Mouse (Mus musculus): Measurements from ENCODE around the gene Myoc. TPM values are rescaled to one million over a fixed set of nuclear protein-coding genes. Genes with fewer than 3 reads are reported as not detected.
A peak's percentile ranks its signal among the peaks of the same experiment; 100 is the strongest.
"Not testable (repeated sequence)": the region's sequence is repeated elsewhere in the genome, so short reads cannot be mapped to it uniquely, and the experiment has no call there.

Gene Myoc
- total RNA-seq (2015; ENCODE audit: low replicate concordance) (not detected in 2 replicates), total RNA-seq (2017; ENCODE audit: low replicate concordance) (not detected in 2 replicates)

- no peak for ATAC-seq (replicated peaks; ENCODE audit: low FRiP score, poor library complexity, severe bottlenecking)
These were observed at the start of gene Myoc for GRCm38 (mm10) chr1:162639051-162639750. Gene Myoc, plus strand, starts transcription at chr1:162639155.

- no peak for ATAC-seq (replicated peaks; ENCODE audit: low FRiP score, poor library complexity, severe bottlenecking)
These were observed 49.5 kb upstream of the Myoc start for GRCm38 (mm10) chr1:162589443-162589842.

- ATAC-seq (replicated peaks; ENCODE audit: low FRiP score, poor library complexity, severe bottlenecking): no peak
These were observed 48.4 kb upstream of the Myoc start for GRCm38 (mm10) chr1:162590415-162590997.

- ATAC-seq (replicated peaks; ENCODE audit: low FRiP score, poor library complexity, severe bottlenecking): no peak
These were observed 41.4 kb upstream of the Myoc start for GRCm38 (mm10) chr1:162597379-162598102.

- no peak for ATAC-seq (replicated peaks; ENCODE audit: low FRiP score, poor library complexity, severe bottlenecking)
These were observed 39.3 kb upstream of the Myoc start for GRCm38 (mm10) chr1:162599617-162600016.

- no peak for ATAC-seq (replicated peaks; ENCODE audit: low FRiP score, poor library complexity, severe bottlenecking)
These were observed 37.7 kb upstream of the Myoc start for GRCm38 (mm10) chr1:162601288-162601687.

- ATAC-seq (replicated peaks; ENCODE audit: low FRiP score, poor library complexity, severe bottlenecking): no peak
These were observed 30.8 kb upstream of the Myoc start for GRCm38 (mm10) chr1:162608127-162608526.

- no peak for ATAC-seq (replicated peaks; ENCODE audit: low FRiP score, poor library complexity, severe bottlenecking)
These were observed 29.2 kb upstream of the Myoc start for GRCm38 (mm10) chr1:162609633-162610250.

- no peak for ATAC-seq (replicated peaks; ENCODE audit: low FRiP score, poor library complexity, severe bottlenecking)
These were observed 27.8 kb upstream of the Myoc start for GRCm38 (mm10) chr1:162611191-162611590.

GRCm38 (mm10) chr1:162615511-162615910 is 23.4 kb upstream of the Myoc start:
- ATAC-seq (replicated peaks; ENCODE audit: low FRiP score, poor library complexity, severe bottlenecking): no peak

- ATAC-seq (replicated peaks; ENCODE audit: low FRiP score, poor library complexity, severe bottlenecking): peak; percentile 64
These were observed 18.5 kb upstream of the Myoc start for GRCm38 (mm10) chr1:162620487-162620886.

GRCm38 (mm10) chr1:162623895-162624294 is 15.1 kb upstream of the Myoc start:
- ATAC-seq (replicated peaks; ENCODE audit: low FRiP score, poor library complexity, severe bottlenecking): no peak

GRCm38 (mm10) chr1:162625229-162625628 is 13.7 kb upstream of the Myoc start:
- no peak for ATAC-seq (replicated peaks; ENCODE audit: low FRiP score, poor library complexity, severe bottlenecking)

- ATAC-seq (replicated peaks; ENCODE audit: low FRiP score, poor library complexity, severe bottlenecking): not testable (repeated sequence)
These were observed 11.1 kb upstream of the Myoc start for GRCm38 (mm10) chr1:162627821-162628220.

- not testable (repeated sequence) for ATAC-seq (replicated peaks; ENCODE audit: low FRiP score, poor library complexity, severe bottlenecking)
These were observed 10.6 kb upstream of the Myoc start for GRCm38 (mm10) chr1:162628326-162628725.

GRCm38 (mm10) chr1:162635291-162635931 is 3.5 kb upstream of the Myoc start:
- ATAC-seq (replicated peaks; ENCODE audit: low FRiP score, poor library complexity, severe bottlenecking): not testable (repeated sequence)

- no peak for ATAC-seq (replicated peaks; ENCODE audit: low FRiP score, poor library complexity, severe bottlenecking)
These were observed 2.4 kb upstream of the Myoc start for GRCm38 (mm10) chr1:162636516-162636915.

- ATAC-seq (replicated peaks; ENCODE audit: low FRiP score, poor library complexity, severe bottlenecking): no peak
These were observed 420 bp upstream of the Myoc start for GRCm38 (mm10) chr1:162638535-162638934.

GRCm38 (mm10) chr1:162639861-162640260 is 906 bp downstream of the Myoc start:
- ATAC-seq (replicated peaks; ENCODE audit: low FRiP score, poor library complexity, severe bottlenecking): no peak

GRCm38 (mm10) chr1:162642591-162642990 is 3.6 kb downstream of the Myoc start:
- ATAC-seq (replicated peaks; ENCODE audit: low FRiP score, poor library complexity, severe bottlenecking): no peak
